Mouse (Mus musculus) limb, embryonic 14.5 days (tissue): ENCODE results near the gene Aup1. TPM values are rescaled to one million over a fixed set of nuclear protein-coding genes. Genes with fewer than 3 reads are reported as not detected.

Experiments used
- ATAC-seq: fragments of 200-750 bp; cut with Nextera tagmentation; 2 replicates; pipeline ENCODE4 v1.8.0; 2017; ENCODE audit warnings: low read depth, moderate number of reproducible peaks, moderate TSS enrichment; ENCODE audit not compliant: low FRiP score
- DNase-seq: peaks from one replicate; pipeline ENCODE4 v3.0.0-alpha.2; 2015; ENCODE audit warnings: low spot score
- H3K27ac ChIP-seq: fragments of 300-500 bp; sonication (generic); replicated peaks from 2 replicates; pipeline ENCODE4 v1.5.1; 2014; ENCODE audit warnings: low read depth, mild to moderate bottlenecking, low read length, moderate library complexity, mixed read lengths
- H3K27me3 ChIP-seq: fragments of 300-500 bp; sonication (generic); 2 replicates; pipeline ENCODE4 v1.6.1; 2014; ENCODE audit warnings: low read length, mixed read lengths; ENCODE audit not compliant: control insufficient read depth, insufficient read depth
- H3K36me3 ChIP-seq: fragments of 300-500 bp; sonication (generic); 2 replicates; pipeline ENCODE4 v1.6.1; 2014; ENCODE audit warnings: mild to moderate bottlenecking, low read length, moderate library complexity, mixed read lengths; ENCODE audit not compliant: control insufficient read depth, insufficient read depth
- H3K4me1 ChIP-seq: fragments of 300-500 bp; sonication (generic); 2 replicates; pipeline ENCODE4 v1.6.1; 2014; ENCODE audit warnings: antibody characterized with exemption, low read length, mixed read lengths; ENCODE audit not compliant: control insufficient read depth, insufficient read depth
- H3K4me2 ChIP-seq: fragments of 300-500 bp; sonication (generic); replicated peaks from 2 replicates; pipeline ENCODE4 v1.6.1; 2014; ENCODE audit warnings: low read depth, mild to moderate bottlenecking, low read length, moderate library complexity; ENCODE audit not compliant: severe bottlenecking
- H3K4me3 ChIP-seq: fragments of 300-500 bp; sonication (generic); replicated peaks from 2 replicates; pipeline ENCODE4 v1.5.1; 2014; ENCODE audit warnings: low read length
- H3K9ac ChIP-seq: fragments of 300-500 bp; sonication (generic); 2 replicates; pipeline ENCODE4 v1.6.1; 2014; ENCODE audit warnings: mild to moderate bottlenecking, low read depth, low read length, moderate library complexity; ENCODE audit not compliant: severe bottlenecking
- H3K9me3 ChIP-seq: fragments of 300-500 bp; sonication (generic); 2 replicates; pipeline ENCODE4 v1.6.1; 2016; ENCODE audit warnings: low read length; ENCODE audit not compliant: control insufficient read depth
- POLR2A ChIP-seq: fragments of 200-500 bp; IDR thresholded peaks from 2 replicates; pipeline ENCODE4 v1.8.0; 2012; ENCODE audit warnings: inconsistent platforms, mild to moderate bottlenecking, moderate library complexity, borderline replicate concordance; ENCODE audit not compliant: insufficient read depth, insufficient read length; ENCODE audit errors: extremely low read depth
- WGBS: fragments of 180-500 bp; shearing (Covaris S2); extraction: QIAGEN DNeasy Blood & Tissue Kit; methylation state at CpG from one replicate; pipeline ENCODE4 v1.1.7; 2014; 5-methylcytosine and 5-hydroxymethylcytosine counted together
- polyA plus RNA-seq, 2 experiments: library from polyadenylated mRNA; depleted of rRNA in 1 of 2; stranded (reverse) in 1 of 2; unstranded in 1 of 2; fragments of >200 nt; fragmentation: Nextera tagmentation in 1 of 2; extraction: Ambion mirVana in 1 of 2; gene quantifications; 2 replicates each; pipeline versions ENCODE4 v1.2.1 to v1.2.3; 2012 to 2014

Aup1 gene
- polyA plus RNA-seq, 2 experiments: 131 to 331 TPM

- Histone ChIP-seq H3K27ac (no peak overlapping the region), H3K4me1 (peaks cover 5% of the 10 kb centered on the region; the same call in 1 of the 2 replicates), H3K4me2 (no peak overlapping the region), H3K36me3 (no peaks in the 10 kb centered on the region), H3K4me3 (no peak overlapping the region), H3K9me3 (no peaks in the 10 kb centered on the region), H3K27me3 (no peaks in the 10 kb centered on the region), H3K9ac (no peak overlapping the region)
- ATAC-seq: no peak
- no peak for TF ChIP-seq POLR2A
- 88% methylated on average over 9 of the region's 9 CpGs for WGBS
- DNase-seq: no peak
Observed at GRCm38 (mm10) chr6:83023008-83023407, 31.3 kb upstream of the Aup1 start.

- Histone ChIP-seq H3K9me3 (no peaks in the 10 kb centered on the region), H3K9ac (no peak overlapping the region), H3K4me1 (peaks cover 6% of the 10 kb centered on the region; the same call in 1 of the 2 replicates), H3K4me3 (no peak overlapping the region), H3K36me3 (no peaks in the 10 kb centered on the region), H3K4me2 (no peak overlapping the region), H3K27ac (no peak overlapping the region), H3K27me3 (no peaks in the 10 kb centered on the region)
- DNase-seq (no peak), ATAC-seq (no peak)
- 91% methylated on average over 2 of the region's 2 CpGs for WGBS
- TF ChIP-seq POLR2A: no peak
Observed at GRCm38 (mm10) chr6:83023786-83024185, 30.5 kb upstream of the Aup1 start.

- no peak overlapping the region for H3K27ac ChIP-seq
- DNase-seq (no peak), ATAC-seq (no peak)
- no peaks in the 10 kb centered on the region for H3K9me3 ChIP-seq
- peaks cover 6% of the 10 kb centered on the region; the same call in 1 of the 2 replicates for H3K4me1 ChIP-seq
- H3K27me3 ChIP-seq: no peaks in the 10 kb centered on the region
- H3K36me3 ChIP-seq: no peaks in the 10 kb centered on the region
- no peak overlapping the region for H3K9ac ChIP-seq
- H3K4me2 ChIP-seq: no peak overlapping the region
- TF ChIP-seq POLR2A: no peak
- H3K4me3 ChIP-seq: no peak overlapping the region
- 49% methylated on average over 4 of the region's 4 CpGs for WGBS
Observed at GRCm38 (mm10) chr6:83024421-83024820, 29.9 kb upstream of the Aup1 start.

- Histone ChIP-seq H3K9ac (no peak overlapping the region), H3K27ac (no peak overlapping the region), H3K27me3 (no peaks in the 10 kb centered on the region), H3K4me2 (no peak overlapping the region), H3K9me3 (no peaks in the 10 kb centered on the region), H3K36me3 (0 out of 2 replicates have a peak, but pooled peaks cover under 1% of the 10 kb centered on the region), H3K4me3 (no peak overlapping the region), H3K4me1 (peaks cover 6% of the 10 kb centered on the region)
- DNase-seq (no peak), ATAC-seq (no peak)
- WGBS: 100% methylated on average over 4 of the region's 4 CpGs
- TF ChIP-seq POLR2A: no peak
Observed at GRCm38 (mm10) chr6:83025221-83025620, 29.1 kb upstream of the Aup1 start.

- H3K27ac ChIP-seq: peak overlapping the region; percentile 28; the same call in 1 of the 2 replicates
- peaks cover 3% of the 10 kb centered on the region; the same call in 1 of the 2 replicates for H3K36me3 ChIP-seq
- H3K27me3 ChIP-seq: peaks cover 7% of the 10 kb centered on the region; the same call in 1 of the 2 replicates
- no peaks in the 10 kb centered on the region for H3K9me3 ChIP-seq
- peaks cover 7% of the 10 kb centered on the region for H3K4me1 ChIP-seq
- 0 out of 2 replicates have a peak overlapping the region, but pooled peaks have one; percentile 12 for H3K9ac ChIP-seq
- no peak overlapping the region for H3K4me3 ChIP-seq
- no peak for ATAC-seq
- 71% methylated on average over 8 of the region's 8 CpGs for WGBS
- no peak for DNase-seq
- TF ChIP-seq POLR2A: no peak
- H3K4me2 ChIP-seq: no peak overlapping the region
Observed at GRCm38 (mm10) chr6:83027293-83027692, 27.0 kb upstream of the Aup1 start.
